Mouse (Mus musculus) urinary bladder, postnatal 36 days (tissue): Measurements from ENCODE around the gene Zfp931.
A peak's percentile ranks its signal among the peaks of the same experiment; 100 is the strongest.
"Not testable (repeated sequence)": the region's sequence is repeated elsewhere in the genome, so short reads cannot be mapped to it uniquely, and the experiment has no call there.

Experiments
- DNase-seq, 2 experiments: peaks; one replicate each; pipeline ENCODE4 v3.0.0; 2022; ENCODE audit warnings: low spot score in 2 of 2, mixed read lengths in 1 of 2

Zfp931 gene

DNA sequence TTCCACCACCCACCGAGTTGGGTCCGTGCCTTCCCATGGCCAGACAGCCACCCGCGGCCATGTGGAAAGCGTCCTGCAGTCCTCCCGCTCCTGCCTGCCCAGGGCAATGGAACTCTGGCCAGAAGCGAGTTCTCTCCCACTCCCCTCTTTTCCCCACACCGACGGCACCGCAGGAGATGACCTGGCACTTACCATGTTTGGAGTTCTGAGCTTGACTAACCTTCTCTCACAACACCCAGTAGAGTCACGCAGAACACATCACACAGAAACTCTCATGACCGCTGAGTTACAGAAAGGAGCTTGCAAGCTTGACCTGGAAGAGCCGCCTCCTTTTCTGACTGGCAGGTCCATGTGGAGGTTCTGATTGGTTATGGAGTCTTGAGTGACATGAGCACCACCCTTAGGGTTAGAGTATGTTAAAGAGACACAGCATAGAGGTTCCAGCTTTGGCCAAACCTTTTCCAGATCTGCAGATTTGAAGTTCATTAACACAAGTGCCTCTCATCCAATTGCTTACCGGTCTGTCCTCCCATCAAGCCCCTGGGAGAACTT, at the start of gene Zfp931:
TSS of gene Zfp931 (minus strand) at position 311 of the 552 bp plus-strand sequence.
- DNase-seq: not testable (repeated sequence)

DNA sequence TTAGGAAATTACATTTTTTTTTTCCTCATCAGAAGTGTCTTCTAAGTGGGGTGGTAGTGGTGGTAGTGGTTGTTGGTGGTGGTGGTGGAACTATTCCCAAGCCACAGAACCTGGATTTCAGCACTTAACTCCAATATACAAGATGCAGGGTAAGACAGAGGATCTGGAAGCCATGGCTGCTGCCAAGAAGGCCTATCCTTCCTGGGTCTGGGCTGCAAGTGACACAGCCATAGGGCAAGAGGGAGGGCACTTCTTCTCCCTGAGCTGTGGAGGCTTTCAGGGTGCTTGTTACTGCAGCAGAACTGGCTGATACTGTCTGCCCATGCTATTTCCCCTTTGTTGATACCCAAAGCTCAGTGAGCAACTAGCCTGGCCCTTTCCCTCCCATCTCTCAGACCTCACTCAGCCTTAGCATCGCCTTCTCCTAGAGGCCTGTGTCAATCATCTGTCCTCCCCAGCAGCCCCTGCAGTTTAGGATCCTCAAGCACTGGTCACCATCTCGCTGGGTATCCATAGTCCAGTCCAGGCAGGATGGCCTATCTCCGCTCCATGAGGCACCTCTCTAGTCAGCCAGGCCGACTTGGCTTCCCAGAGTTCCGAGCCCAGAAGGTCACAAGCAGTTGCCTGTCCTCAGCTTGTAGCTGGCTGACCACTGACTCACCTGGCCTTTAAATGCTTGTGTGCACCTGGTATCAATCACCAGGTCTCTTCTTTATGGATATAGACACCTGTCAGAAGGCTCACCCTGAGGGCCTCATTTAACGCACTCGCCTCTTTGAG, 48.0 kb upstream of the Zfp931 start:
- DNase-seq: no peak

DNA sequence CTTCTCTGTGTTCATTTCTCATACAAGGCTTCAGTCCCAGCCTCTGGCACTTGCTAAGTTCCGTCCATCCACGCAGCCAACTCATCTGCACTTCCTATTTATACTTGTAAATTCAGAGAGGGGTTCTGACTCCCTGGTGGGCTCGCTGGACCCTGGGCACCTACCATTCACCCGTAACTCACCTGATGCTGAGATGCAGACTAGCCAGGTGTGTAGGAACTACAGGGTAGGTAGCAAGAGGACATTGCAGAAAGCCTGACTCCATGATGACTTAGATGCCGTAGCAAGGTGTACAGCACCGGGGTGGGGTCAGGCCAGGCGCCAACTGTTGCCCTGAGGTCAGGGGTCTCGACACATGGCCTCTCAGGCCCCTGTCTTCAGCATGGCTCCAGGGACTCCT, 47.2 kb upstream of the Zfp931 start:
- no peak for DNase-seq

DNA sequence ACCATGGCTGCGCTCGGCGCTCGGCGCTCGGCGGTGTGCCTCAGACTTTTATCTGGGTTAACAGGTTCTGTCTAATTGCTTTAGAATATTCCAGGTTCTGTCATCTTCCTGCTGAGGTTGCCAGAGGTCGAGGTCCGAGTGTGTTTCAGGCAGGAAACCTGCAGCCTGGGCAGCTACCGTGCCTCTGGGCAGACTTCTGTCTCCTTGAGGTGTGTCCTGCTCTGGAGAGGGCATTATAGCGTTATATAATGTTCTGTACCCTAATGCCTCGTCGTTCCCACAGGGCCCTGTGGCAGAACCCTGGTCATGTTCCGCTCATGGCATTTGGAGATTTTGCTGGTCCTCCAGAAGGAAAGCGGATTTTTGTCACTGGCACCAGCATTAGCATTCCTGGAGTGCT, 45.2 kb upstream of the Zfp931 start:
- DNase-seq: no peak

DNA sequence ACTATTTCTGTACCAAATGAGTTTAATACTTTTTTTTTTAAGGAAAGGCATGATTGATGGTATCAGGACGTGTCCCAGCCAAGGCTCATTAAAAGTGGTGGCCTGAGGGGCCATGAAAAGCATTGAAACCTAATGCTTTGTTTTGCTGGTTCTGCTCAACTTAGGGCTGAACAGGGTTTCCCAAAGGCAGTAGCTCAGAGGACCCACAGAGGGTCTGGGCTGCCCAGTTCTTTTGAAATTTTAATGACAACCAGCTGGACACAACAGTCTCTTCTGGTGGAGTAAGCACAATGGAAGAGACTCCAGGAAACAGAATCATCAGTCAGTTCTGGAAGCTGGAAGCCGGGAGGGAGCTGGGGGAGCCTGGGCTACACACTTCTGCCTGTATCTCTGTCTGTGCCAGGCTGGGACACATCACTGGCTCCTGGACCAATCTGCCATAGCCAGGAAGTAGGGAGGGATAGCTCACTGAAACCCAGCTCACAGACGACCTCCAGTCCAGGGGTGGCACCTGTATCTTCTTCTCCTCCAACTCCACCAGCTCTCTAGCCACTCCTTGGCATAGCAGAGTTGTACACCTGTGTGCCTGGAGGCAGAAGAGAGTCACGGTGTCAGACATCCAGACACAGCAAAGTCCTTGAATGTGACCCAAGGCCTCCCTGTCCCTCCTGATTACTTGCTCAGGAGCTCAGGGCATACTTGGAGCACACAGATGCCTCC, 43.8 kb upstream of the Zfp931 start:
- no peak for DNase-seq

DNA sequence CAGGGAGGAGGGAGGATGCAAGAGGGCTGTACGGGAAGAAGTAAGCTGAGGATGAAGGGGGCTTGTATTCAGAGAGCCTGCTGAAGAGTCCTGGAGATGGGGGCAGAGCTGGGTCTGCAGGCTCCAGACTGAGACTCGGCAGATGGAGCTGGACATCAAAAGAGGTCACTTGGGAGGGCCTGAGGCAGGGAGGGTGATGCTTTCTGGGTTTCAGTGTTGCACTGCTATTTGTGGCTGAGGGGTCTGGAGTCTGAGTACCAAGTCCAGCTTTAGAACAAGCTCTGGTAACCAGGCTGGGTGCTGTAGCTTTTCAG, 43.1 kb upstream of the Zfp931 start:
- no peak for DNase-seq

DNA sequence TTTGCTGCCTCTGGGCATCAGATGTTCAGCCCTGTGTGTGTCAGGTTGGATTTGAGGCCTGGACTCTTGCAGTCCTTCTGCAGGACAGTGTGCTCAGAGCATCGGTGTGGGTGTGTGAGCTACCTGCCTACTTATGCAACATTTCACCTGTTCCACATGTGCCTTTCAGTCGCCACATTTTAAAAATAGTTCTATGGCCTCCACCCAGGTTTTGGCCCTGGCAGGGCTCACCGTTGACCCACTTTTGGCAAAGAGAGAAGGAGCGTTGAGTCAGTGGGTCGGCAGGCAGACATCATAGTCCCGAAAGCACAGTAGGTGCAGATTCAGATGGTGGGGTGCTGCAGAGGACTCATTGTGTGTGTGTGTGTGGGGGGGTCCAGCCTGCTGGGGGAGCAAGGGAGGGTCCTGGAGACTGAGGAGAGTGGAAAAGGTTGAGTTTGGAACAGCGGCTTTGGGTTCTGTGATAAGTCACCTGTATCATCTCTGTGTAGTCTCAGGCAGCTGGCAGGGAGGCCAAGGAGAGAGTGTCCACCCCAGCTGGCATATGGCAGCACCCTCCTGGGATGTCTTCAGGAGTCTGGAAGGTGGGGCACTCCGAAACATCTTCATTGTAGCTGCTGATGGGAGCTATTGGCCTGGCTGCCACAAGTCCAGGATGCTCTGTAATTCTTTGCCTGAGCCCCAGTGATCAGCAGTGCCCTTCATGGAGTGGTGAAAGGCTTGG, 42.5 kb upstream of the Zfp931 start:
- DNase-seq: no peak

DNA sequence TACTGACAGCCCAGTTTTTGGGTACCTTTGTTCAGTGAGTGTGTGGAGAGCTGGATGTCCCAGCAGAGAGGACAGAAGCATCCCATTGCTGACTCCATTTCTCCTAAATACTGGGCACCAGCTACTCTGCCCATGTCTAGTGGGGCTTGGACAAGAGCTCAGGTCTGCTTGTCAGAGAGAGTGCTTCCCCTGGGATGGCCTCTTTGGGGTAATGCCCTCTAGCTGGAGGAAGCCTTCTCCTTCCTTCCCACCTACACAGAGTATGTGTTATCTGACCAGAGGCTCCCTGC, 42.0 kb upstream of the Zfp931 start:
- DNase-seq: no peak

DNA sequence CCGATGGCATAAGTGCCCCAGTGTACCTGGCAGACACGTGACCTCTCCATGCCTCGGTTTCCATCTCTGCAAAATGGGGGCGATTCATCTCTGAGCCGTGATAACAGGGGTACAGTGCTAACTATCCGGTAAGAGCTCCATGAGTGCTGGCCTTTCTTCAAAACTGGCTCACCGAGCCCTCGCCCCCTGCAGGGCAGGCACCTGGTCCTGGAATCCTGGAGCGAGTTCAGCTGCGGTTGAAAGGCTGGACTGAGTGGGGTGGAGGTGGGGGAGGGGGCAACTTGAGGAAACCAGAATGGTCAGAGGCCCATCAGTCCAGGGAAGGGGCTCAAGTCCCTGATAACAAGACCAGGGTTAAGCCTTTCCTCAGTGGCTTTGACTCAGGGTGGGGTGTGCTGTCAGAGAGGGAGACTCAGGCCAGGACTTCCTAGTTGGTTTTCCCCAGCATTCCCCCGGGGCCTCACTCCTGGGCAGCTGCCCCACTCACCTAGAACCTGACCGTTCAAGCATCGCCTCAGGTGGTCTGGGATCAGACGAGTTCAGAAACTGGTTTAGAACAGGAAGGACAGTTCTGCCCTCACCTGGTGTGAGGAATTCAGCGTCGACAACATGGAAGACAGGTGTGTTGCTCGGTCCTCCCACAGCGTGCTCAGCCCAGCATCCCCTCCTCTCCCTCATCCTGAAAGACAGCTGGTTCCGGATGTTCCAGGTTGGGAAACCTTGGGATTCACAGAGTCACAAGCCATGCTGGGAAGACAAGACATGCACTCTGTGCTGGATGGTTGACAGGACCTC, 41.5 kb upstream of the Zfp931 start:
- DNase-seq: no peak

DNA sequence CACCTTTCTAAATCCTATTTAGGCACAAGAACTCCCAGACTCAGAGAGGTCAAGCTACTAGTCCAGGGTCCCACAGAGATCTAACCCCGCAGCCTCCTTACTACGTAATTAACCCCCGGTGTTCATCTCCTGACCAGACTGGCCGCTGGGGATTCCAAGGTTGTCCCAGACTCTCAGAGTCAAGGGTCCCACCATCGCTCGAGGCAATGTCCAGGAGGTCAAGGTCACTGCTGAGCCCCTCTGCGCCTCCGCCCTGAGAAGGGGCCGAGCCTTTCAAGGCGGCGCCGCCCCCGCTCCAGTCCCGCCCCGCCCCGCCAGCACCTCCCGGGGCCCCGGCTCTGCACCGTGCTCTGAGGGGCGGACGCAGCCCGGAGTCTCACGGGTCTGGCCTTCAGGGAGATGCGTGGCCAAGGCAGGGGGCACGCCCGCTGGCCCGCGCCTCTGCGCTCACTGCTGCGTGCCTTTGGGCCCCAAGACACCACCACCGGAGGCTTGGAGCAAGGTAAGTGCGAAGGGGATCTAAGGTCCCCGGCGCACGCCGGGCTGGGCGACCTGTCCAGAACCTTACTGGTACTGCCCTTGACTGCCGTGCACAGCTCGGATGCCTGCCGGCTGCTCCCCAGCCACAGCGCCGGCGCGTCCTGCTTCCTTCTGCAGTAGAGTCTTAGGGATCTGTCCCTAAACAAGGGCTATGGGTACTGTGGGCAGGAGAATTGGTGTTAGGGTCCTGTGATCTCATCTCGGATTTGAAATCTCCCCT, 40.7 kb upstream of the Zfp931 start, which contains the start of gene Phactr3:
TSS of gene Phactr3 (plus strand) at position 175 of the 760 bp plus-strand sequence.
- DNase-seq: no peak

DNA sequence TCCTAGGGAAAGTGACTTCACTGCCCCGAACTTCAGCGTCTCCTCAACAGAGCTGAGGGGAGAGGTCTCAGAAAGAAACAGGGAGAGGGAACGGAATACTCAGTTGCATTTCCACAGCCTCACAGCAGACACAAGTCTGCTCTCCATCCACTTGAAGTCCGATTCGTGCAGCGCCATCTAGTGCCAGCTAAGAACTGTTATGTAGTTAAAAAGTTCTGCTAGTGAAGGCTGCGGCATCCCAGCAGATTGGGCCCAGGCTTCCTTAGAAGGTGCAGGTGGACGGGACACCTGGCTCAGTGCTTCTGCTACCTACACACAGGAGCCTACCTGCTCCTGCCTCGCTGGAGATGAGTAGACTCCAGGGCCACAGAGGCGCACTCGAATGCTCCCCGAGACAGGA, 39.7 kb upstream of the Zfp931 start:
- DNase-seq: peak in 1 of 2 experiments; percentile 20

DNA sequence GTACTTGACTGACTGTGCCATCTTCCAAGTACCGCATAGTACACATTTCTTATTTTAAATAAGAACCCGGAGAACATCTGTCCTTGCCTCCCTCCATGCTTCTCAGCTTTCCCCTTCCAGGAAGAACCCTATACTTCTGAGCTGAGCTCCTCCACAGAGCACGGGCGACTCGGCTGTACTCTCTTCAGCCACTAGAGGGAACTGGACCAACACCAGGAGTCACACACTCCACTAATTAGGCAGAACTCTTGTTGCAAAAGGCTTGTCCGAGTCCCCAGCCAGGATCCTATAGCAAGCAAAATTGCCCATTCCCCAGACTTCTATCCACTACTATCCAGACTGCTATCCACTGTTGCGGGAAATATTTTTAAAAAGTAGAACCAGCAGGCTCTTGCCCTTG, 23.7 kb upstream of the Zfp931 start:
- peak in 1 of 2 experiments; percentile 30 for DNase-seq

DNA sequence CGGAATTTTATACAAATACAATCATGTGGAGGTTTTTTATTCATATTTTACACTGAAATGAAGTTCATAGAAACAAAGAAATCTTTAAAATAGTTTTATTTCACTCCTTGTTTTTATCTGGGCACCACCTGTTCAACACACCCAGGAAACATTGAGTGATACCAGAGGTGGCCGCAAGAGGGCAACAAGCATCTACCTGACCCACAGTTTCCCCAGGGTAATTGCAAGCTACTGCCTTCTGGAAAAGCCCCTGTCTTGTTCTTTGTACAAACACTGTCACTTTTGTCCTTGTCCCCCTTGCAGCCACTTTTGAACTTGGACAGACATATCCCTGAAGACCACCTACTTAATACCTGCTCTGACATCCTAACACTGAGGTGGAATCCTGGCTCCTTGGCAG, 19.7 kb upstream of the Zfp931 start:
- DNase-seq: peak in 1 of 2 experiments; percentile 22

DNA sequence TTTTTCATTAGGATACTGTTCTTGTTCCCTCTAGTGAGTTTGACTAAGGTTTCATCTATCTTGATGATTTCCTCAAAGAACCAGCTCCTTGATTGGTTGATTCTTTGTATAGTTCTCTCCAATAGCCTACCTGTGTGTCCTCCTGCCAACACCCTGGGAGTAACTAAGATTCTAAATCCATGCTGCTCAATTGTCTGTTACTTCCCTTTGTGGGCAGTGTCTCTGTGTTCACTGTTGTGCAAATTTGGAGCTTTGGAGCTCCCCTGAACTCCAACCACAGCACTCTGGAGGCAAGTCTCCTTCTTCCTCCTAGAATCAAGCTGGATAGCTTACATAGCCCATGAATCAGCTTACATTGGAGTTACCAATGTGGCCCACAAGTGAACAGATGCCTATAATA, 11.3 kb upstream of the Zfp931 start:
- DNase-seq: no peak

DNA sequence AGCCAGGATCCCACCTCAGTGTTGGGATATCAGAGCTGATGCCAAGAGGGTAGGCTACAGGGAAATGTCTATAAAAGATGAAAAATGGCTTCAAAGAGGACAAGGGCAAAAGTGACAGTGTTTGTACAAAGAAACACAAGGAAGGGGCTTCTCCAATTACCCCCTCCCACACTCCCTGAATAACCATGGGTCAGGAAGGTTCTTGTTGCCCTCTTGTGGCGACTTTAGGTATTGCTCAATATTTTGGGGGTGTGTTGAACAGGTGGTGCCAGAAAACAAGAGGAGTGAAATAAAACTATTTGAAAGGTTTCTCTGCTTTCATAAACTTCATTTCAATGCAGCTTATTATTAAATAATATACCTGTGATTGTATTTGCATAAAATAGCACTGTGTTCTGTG, 20.1 kb downstream of the Zfp931 start:
- peak; percentile 28 to 29 for DNase-seq

DNA sequence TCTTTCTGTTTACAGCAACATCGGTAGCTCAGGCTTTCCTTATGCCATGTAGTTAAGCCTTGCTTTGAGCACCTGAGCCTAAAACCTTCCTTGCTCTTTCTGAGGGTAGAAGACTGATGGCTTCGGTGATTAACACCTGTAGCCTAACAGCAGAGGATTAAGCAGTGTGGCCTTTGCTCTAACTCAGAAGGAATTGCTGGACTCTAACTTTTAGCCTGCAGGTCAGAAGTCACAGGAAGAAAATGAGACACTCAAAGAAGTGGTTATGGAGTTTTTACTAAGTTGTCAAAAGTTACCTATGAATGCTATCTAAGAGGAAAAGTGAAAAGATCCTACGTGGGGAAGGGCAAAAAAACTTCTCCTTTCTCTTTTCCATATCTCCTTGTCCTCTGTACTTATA, 50.7 kb downstream of the Zfp931 start:
- DNase-seq: not testable (repeated sequence)

DNA sequence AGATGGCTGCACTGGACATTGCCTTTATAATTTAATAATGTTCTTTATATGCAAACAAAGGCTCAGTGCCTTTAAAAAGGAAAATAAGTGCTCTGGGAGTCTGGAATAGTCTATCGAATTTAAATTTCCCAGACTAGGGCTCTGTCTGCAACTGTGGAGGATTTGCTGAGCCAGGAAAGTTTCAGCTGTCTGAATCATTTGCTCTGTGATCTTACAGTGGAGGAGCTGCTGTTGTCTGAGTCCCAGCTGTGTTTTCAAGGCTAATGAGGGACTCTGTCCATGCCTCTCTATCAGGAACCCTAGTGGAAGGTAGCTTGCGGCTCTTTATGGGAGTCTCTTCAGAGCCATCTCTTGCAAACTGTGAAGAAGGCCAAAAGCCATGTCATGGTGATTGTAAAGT, 54.4 kb downstream of the Zfp931 start:
- not testable (repeated sequence) for DNase-seq

DNA sequence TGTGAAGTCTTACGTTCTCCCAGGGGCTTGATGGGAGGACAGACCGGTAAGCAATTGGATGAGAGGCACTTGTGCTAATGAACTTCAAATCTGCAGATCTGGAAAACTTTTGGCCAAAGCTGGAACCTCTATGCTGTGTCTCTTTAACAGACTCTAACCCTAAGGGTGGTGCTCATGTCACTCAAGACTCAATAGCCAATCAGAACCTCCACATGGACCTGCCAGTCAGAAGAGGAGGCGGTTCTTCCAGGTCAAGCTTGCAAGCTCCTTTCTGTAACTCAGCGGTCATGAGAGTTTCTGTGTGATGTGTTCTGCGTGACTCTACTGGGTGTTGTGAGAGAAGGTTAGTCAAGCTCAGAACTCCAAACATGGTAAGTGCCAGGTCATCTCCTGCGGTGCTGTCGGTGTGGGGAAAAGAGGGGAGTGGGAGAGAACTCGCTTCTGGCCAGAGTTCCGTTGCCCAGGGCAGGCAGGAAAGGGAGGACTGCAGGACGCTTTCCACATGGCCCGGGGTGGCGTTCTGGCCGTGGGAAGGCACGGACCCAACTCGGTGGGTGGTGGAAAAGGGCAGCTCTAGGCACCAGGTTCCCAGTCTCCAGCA, 55.2 kb downstream of the Zfp931 start, which contains the start of gene Zfp971:
TSS of gene Zfp971 (plus strand) at position 274 of the 601 bp plus-strand sequence.
- DNase-seq: peak; percentile 39 to 51

DNA sequence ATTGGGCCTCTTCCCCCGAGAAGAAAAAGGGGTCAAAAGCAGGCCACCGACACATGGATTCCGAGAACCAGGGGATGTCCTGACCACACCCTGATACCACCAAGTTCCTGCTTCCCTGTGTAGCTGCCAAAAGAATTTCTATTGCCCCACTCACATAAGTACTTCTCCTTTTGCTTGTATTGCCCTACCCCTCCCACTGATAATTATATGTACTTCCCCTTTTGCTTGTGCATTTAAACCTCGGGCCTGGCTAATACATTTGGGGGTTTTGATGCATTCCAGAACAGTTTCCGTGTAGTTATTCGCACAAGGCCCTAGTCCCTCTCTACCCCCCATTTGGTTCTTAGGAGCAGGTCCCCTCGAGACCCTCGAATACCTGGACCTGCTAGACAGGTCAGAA, 57.5 kb downstream of the Zfp931 start:
- not testable (repeated sequence) for DNase-seq

DNA sequence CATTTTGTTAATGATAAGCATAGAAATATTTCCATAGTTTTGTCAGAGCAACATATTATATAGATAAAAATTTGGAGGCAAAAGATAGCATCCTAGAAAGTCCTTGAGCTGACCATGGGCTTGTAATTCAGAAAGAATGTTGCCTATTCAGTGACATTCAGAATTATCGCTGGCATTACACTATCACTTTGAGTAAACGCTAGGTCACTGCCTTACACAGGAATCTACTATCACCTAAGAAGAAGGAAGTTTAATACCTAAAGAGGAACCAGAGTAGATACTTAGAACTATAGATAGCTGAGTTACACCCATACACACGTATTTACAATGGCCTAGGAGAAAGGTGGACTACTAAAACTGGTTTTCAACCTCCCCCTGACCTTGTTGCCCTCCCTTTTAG, 58.8 kb downstream of the Zfp931 start:
- not testable (repeated sequence) for DNase-seq
